Mouse (Mus musculus) kidney, embryonic 14.5 days (tissue): Measurements from ENCODE around the gene Cdkl3. TPM values are rescaled to one million over a fixed set of nuclear protein-coding genes. Genes with fewer than 3 reads are reported as not detected.
"Not testable (repeated sequence)": the region's sequence is repeated elsewhere in the genome, so short reads cannot be mapped to it uniquely, and the experiment has no call there.

ENCODE experiments used
- ATAC-seq: fragments of 200-750 bp; cut with Nextera tagmentation; 2 replicates; pipeline ENCODE4 v1.8.0; 2017; ENCODE audit warnings: moderate number of reproducible peaks, mild to moderate bottlenecking, moderate TSS enrichment, moderate library complexity; ENCODE audit not compliant: low FRiP score, low TSS enrichment
- H3K27ac ChIP-seq: fragments of 300-500 bp; sonication (generic); 2 replicates; pipeline ENCODE4 v1.5.1; 2014; ENCODE audit warnings: low read depth, mild to moderate bottlenecking, low read length, moderate library complexity, mixed read lengths
- H3K27me3 ChIP-seq: fragments of 300-500 bp; sonication (generic); 2 replicates; pipeline ENCODE4 v1.6.1; 2014; ENCODE audit warnings: mild to moderate bottlenecking, low read length; ENCODE audit not compliant: control insufficient read depth, insufficient read depth
- H3K36me3 ChIP-seq: fragments of 300-500 bp; sonication (generic); 2 replicates; pipeline ENCODE4 v1.6.1; 2014; ENCODE audit warnings: low read length, mixed read lengths; ENCODE audit not compliant: control insufficient read depth, insufficient read depth
- H3K4me1 ChIP-seq: fragments of 300-500 bp; sonication (generic); 2 replicates; pipeline ENCODE4 v1.6.1; 2014; ENCODE audit warnings: low read length, mixed read lengths; ENCODE audit not compliant: control insufficient read depth, insufficient read depth
- H3K4me2 ChIP-seq: fragments of 300-500 bp; sonication (generic); replicated peaks from 2 replicates; pipeline ENCODE4 v1.6.1; 2014; ENCODE audit warnings: low read depth, mild to moderate bottlenecking, low read length
- H3K4me3 ChIP-seq: fragments of 300-500 bp; sonication (generic); 2 replicates; pipeline ENCODE4 v1.5.1; 2014; ENCODE audit warnings: mild to moderate bottlenecking, low read length
- H3K9ac ChIP-seq: fragments of 300-500 bp; sonication (generic); 2 replicates; pipeline ENCODE4 v1.6.1; 2014; ENCODE audit warnings: low read depth, mild to moderate bottlenecking, low read length, moderate library complexity
- H3K9me3 ChIP-seq: fragments of 300-500 bp; sonication (generic); 2 replicates; pipeline ENCODE4 v1.6.1; 2016; ENCODE audit warnings: low read length; ENCODE audit not compliant: control insufficient read depth
- WGBS: fragments of 180-500 bp; shearing (Covaris S2); extraction: QIAGEN DNeasy Blood & Tissue Kit; methylation state at CpG from one replicate; pipeline ENCODE4 v1.1.7; 2014; 5-methylcytosine and 5-hydroxymethylcytosine counted together
- polyA plus RNA-seq: library from polyadenylated mRNA; unstranded; fragments of >200 nt; fragmentation: Nextera tagmentation; extraction: Ambion mirVana; gene quantifications from 2 replicates; pipeline ENCODE4 v1.2.1, GENCODE M21; 2014

Gene Cdkl3
- polyA plus RNA-seq, 1 experiment from 2014 or later, result 9.7 TPM

- Histone ChIP-seq H3K27ac (no peak overlapping the region), H3K4me1 (0 out of 2 replicates have a peak, but pooled peaks cover 2% of the 10 kb centered on the region), H3K9me3 (no peaks in the 10 kb centered on the region), H3K27me3 (no peaks in the 10 kb centered on the region), H3K4me2 (no peak overlapping the region), H3K4me3 (no peak overlapping the region), H3K9ac (no peak overlapping the region), H3K36me3 (peaks cover 14% of the 10 kb centered on the region)
- ATAC-seq, result no peak
- 91% methylated on average over 1 of the region's 1 CpGs for WGBS
Measured at GRCm38 (mm10) chr11:52109421-52109820, 105.4 kb downstream of the Cdkl3 start.

GRCm38 (mm10) chr11:52115479-52115878 is 111.5 kb downstream of the Cdkl3 start:
- WGBS, result 92% methylated on average over 3 of the region's 3 CpGs
- H3K4me1 ChIP-seq, result no peaks in the 10 kb centered on the region
- no peak overlapping the region for H3K4me2 ChIP-seq
- no peak overlapping the region for H3K27ac ChIP-seq
- peaks cover 4% of the 10 kb centered on the region; the same call in 1 of the 2 replicates for H3K9me3 ChIP-seq
- no peak overlapping the region for H3K4me3 ChIP-seq
- H3K9ac ChIP-seq, result no peak overlapping the region
- no peaks in the 10 kb centered on the region for H3K27me3 ChIP-seq
- no peak for ATAC-seq
- peaks cover 73% of the 10 kb centered on the region for H3K36me3 ChIP-seq

- H3K4me1 ChIP-seq, H3K4me2 ChIP-seq, H3K27ac ChIP-seq, H3K27me3 ChIP-seq, H3K4me3 ChIP-seq, H3K9me3 ChIP-seq, H3K9ac ChIP-seq, ATAC-seq: not testable (repeated sequence)
- WGBS, result 96% methylated on average over 6 of the region's 6 CpGs
- peaks cover 77% of the 10 kb centered on the region for H3K36me3 ChIP-seq
Measured at GRCm38 (mm10) chr11:52116117-52116516, 112.1 kb downstream of the Cdkl3 start.

DNA sequence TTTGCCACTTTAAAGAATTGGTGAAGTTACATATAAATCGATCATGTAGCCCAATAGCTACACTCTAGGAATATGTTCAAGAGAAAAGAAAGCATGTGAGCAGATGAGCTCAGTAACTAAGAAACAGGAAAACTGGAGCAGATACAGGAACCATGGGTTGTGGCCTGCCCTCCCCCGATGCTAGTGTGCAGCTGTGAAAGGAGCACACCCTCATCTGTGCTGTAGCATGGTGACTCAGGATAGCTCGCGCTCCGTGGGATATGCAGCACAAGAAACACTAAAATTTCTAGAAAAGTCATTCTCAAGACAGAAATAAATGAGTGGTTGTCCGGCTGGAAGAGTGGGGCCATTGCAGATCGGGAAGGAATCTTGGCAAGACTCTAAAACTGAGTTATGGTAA is 113.1 kb downstream of the Cdkl3 start:
- Histone ChIP-seq H3K36me3 (peaks cover 88% of the 10 kb centered on the region), H3K27me3 (no peaks in the 10 kb centered on the region), H3K4me2 (no peak overlapping the region), H3K9me3 (peaks cover 4% of the 10 kb centered on the region; the same call in 1 of the 2 replicates), H3K9ac (no peak overlapping the region), H3K4me3 (no peak overlapping the region), H3K27ac (no peak overlapping the region), H3K4me1 (no peaks in the 10 kb centered on the region)
- ATAC-seq, result no peak
- WGBS, result 97% methylated on average over 7 of the region's 7 CpGs

GRCm38 (mm10) chr11:52120415-52120814 is 116.4 kb downstream of the Cdkl3 start:
- H3K4me3 ChIP-seq, H3K27me3 ChIP-seq, H3K9ac ChIP-seq, H3K9me3 ChIP-seq, H3K4me1 ChIP-seq, H3K27ac ChIP-seq, ATAC-seq, H3K4me2 ChIP-seq: not testable (repeated sequence)
- H3K36me3 ChIP-seq, result peaks cover 96% of the 10 kb centered on the region

GRCm38 (mm10) chr11:52122045-52122444 is 118.0 kb downstream of the Cdkl3 start:
- Histone ChIP-seq H3K4me2 (no peak overlapping the region), H3K4me1 (no peaks in the 10 kb centered on the region), H3K9ac (no peak overlapping the region), H3K27me3 (no peaks in the 10 kb centered on the region), H3K36me3 (peaks cover 82% of the 10 kb centered on the region), H3K9me3 (peaks cover 4% of the 10 kb centered on the region; the same call in 1 of the 2 replicates), H3K27ac (no peak overlapping the region), H3K4me3 (no peak overlapping the region)
- WGBS, result 91% methylated on average over 6 of the region's 6 CpGs
- no peak for ATAC-seq

DNA sequence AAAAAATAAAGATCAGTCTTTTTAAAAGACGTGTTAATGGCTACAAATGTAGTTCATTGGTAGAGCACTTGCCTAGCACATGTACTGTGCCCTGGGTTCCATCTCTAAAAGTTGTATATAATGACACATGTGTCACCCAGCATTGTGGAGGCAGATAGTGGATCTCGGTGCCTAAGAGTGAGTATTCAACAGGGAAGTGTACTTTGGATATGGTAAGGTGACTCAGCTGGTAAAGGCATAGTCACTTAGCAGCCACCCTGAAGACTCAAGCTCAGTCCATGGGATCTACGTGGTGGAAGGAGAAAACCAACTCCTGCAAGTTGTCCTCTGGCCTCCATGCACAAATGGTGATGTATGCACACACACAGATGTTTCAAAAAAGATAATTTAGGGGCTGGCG is 120.4 kb downstream of the Cdkl3 start:
- no peak for ATAC-seq
- Histone ChIP-seq H3K4me1 (no peaks in the 10 kb centered on the region), H3K36me3 (peaks cover 58% of the 10 kb centered on the region), H3K9ac (no peak overlapping the region), H3K4me2 (no peak overlapping the region), H3K27ac (no peak overlapping the region), H3K9me3 (peaks cover 4% of the 10 kb centered on the region; the same call in 1 of the 2 replicates), H3K27me3 (no peaks in the 10 kb centered on the region), H3K4me3 (no peak overlapping the region)
- 90% methylated on average over 4 of the region's 4 CpGs for WGBS

GRCm38 (mm10) chr11:52127169-52127568 is 123.1 kb downstream of the Cdkl3 start:
- no peak overlapping the region for H3K4me2 ChIP-seq
- no peak overlapping the region for H3K27ac ChIP-seq
- 64% methylated on average over 3 of the region's 3 CpGs for WGBS
- no peaks in the 10 kb centered on the region for H3K4me1 ChIP-seq
- H3K27me3 ChIP-seq, result no peaks in the 10 kb centered on the region
- H3K9ac ChIP-seq, result no peak overlapping the region
- peaks cover 33% of the 10 kb centered on the region for H3K36me3 ChIP-seq
- ATAC-seq, result no peak
- H3K9me3 ChIP-seq, result no peaks in the 10 kb centered on the region
- no peak overlapping the region for H3K4me3 ChIP-seq

- Histone ChIP-seq H3K4me2 (no peak overlapping the region), H3K36me3 (peaks cover 27% of the 10 kb centered on the region), H3K9me3 (no peaks in the 10 kb centered on the region), H3K4me1 (no peaks in the 10 kb centered on the region), H3K9ac (no peak overlapping the region), H3K27ac (no peak overlapping the region), H3K27me3 (no peaks in the 10 kb centered on the region), H3K4me3 (no peak overlapping the region)
- ATAC-seq, result no peak
- 72% methylated on average over 5 of the region's 5 CpGs for WGBS
Measured at GRCm38 (mm10) chr11:52127760-52128159, 123.7 kb downstream of the Cdkl3 start.
